Mouse (Mus musculus) brain, embryonic 14.5 days (tissue): Measurements from ENCODE around the gene Tpm3-rs7.

Experiments
- CTCF ChIP-seq: fragments of 200-500 bp; IDR thresholded peaks from 2 replicates; pipeline ENCODE4 v1.5.1; 2012; ENCODE audit warnings: inconsistent platforms, mild to moderate bottlenecking, moderate library complexity, borderline replicate concordance; ENCODE audit not compliant: insufficient read depth, insufficient read length; ENCODE audit errors: extremely low read depth
- POLR2A ChIP-seq: fragments of 200-500 bp; IDR thresholded peaks from 2 replicates; pipeline ENCODE4 v1.6.1; 2012; ENCODE audit warnings: mild to moderate bottlenecking, inconsistent platforms, borderline replicate concordance; ENCODE audit not compliant: poor library complexity, insufficient read depth, insufficient read length, severe bottlenecking; ENCODE audit errors: extremely low read depth

DNA sequence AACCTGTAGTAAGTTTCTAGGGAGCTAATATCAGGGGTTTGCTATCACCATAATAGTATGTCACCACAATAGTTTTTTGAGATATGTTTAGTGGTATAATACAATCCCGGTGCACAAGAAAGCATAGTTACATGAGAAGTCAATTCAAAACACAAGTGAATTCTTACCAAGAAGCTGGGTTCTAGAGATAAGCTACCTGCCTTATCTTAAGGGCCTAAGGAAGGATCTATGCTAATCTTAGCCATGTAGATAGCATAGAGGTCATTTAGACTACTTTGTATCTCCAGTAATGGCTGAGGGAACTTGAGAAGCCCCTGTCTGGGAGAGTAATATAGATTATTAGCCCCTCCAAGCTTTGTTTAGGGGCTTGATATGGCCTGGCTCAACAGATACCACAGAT is 2.6 kb downstream of the Tpm3-rs7 start:
- TF ChIP-seq CTCF (no peak), POLR2A (no peak)
